Mouse (Mus musculus): Measurements from ENCODE around the gene Dmbx1. TPM values are rescaled to one million over a fixed set of nuclear protein-coding genes. Genes with fewer than 3 reads are reported as not detected.

Gene Dmbx1
- polyA plus RNA-seq, 2 experiments = not detected

DNA sequence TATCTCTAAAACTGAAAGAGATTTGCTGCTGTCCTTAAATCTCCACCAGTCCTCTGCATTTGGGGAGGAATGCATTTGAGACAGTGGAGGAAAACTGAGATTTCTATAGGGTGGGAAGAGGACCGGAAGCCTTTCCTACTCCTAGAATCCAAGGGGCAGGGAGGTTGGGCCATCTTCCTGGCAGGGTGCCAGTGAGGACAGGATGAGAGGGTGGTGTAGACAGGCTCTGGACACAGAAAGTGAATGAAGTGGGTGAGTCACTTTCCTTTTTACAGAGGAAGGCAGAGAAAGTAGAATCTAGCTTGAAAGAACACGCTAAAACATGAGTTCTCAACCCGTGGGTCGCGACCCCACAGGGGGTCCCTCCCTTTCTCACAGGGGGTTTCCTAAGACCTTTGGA, 24.7 kb upstream of the Dmbx1 start:
- Histone ChIP-seq H3K9ac (replicated peaks) (no peak overlapping the region), H3K36me3 (replicated peaks; ENCODE audit: control insufficient read depth, insufficient read depth, low read depth) (no peaks in the 10 kb centered on the region), H3K4me3 (ENCODE audit: insufficient read depth in 1 of 2, low read depth in 2 of 2, low read length in 2 of 2) (no peak overlapping the region), H3K4me1 (replicated peaks; ENCODE audit: control insufficient read depth in 2 of 2, insufficient read depth in 2 of 2, low read length in 1 of 2) (no peaks in the 10 kb centered on the region), H3K4me2 (ENCODE audit: low read depth) (no peak overlapping the region), H3K9me3 (ENCODE audit: control insufficient read depth, low read length) (no peaks in the 10 kb centered on the region), H3K27ac (no peak overlapping the region), H3K27me3 (ENCODE audit: control insufficient read depth, insufficient read depth, low read length) (peaks cover 58% of the 10 kb centered on the region)
- DNase-seq (ENCODE audit: low read depth in 3 of 3, low spot score in 3 of 3) = no peak
- no peak for ATAC-seq (ENCODE audit: insufficient read depth)
- WGBS (ENCODE audit: insufficient replicate concordance) = 10% methylated on average over 5 of the region's 5 CpGs
- TF ChIP-seq EP300 (IDR thresholded peaks at IDR 0.05; ENCODE audit: low read depth) (no peak), CTCF (IDR thresholded peaks at IDR 0.05; ENCODE audit: low read depth) (no peak)

- Histone ChIP-seq H3K4me2 (ENCODE audit: low read depth) (no peak overlapping the region), H3K4me1 (replicated peaks; ENCODE audit: control insufficient read depth in 2 of 2, insufficient read depth in 2 of 2, low read length in 1 of 2) (no peaks in the 10 kb centered on the region), H3K9me3 (ENCODE audit: control insufficient read depth, low read length) (no peaks in the 10 kb centered on the region), H3K27ac (no peak overlapping the region), H3K27me3 (ENCODE audit: control insufficient read depth, insufficient read depth, low read length) (peaks cover 58% of the 10 kb centered on the region), H3K9ac (replicated peaks) (no peak overlapping the region), H3K36me3 (replicated peaks; ENCODE audit: control insufficient read depth, insufficient read depth, low read depth) (no peaks in the 10 kb centered on the region), H3K4me3 (ENCODE audit: insufficient read depth in 1 of 2, low read depth in 2 of 2, low read length in 2 of 2) (no peak overlapping the region)
- ATAC-seq (ENCODE audit: insufficient read depth) (no peak), DNase-seq (ENCODE audit: low read depth in 3 of 3, low spot score in 3 of 3) (no peak)
- 16% methylated on average over 6 of the region's 6 CpGs for WGBS (ENCODE audit: insufficient replicate concordance)
- TF ChIP-seq CTCF (IDR thresholded peaks at IDR 0.05; ENCODE audit: low read depth) (no peak), EP300 (IDR thresholded peaks at IDR 0.05; ENCODE audit: low read depth) (no peak)
These were observed 24.0 kb upstream of the Dmbx1 start for GRCm38 (mm10) chr4:115963751-115964150.

- no peaks in the 10 kb centered on the region for H3K36me3 ChIP-seq (replicated peaks; ENCODE audit: control insufficient read depth, insufficient read depth, low read depth)
- no peaks in the 10 kb centered on the region for H3K9me3 ChIP-seq (ENCODE audit: control insufficient read depth, low read length)
- TF ChIP-seq EP300 (IDR thresholded peaks at IDR 0.05; ENCODE audit: low read depth) (no peak), CTCF (IDR thresholded peaks at IDR 0.05; ENCODE audit: low read depth) (no peak)
- under 1% methylated on average over 79 of the region's 79 CpGs for WGBS (ENCODE audit: insufficient replicate concordance)
- H3K27ac ChIP-seq = no peak overlapping the region
- H3K4me3 ChIP-seq (ENCODE audit: insufficient read depth in 1 of 2, low read depth in 2 of 2, low read length in 2 of 2) = peak overlapping the region; percentile 31 to 51; a peak in 3 of 4 replicates
- H3K4me2 ChIP-seq (ENCODE audit: low read depth) = peak overlapping the region; percentile 58
- ATAC-seq (ENCODE audit: insufficient read depth) (no peak), DNase-seq (ENCODE audit: low read depth in 3 of 3, low spot score in 3 of 3) (no peak)
- H3K27me3 ChIP-seq (ENCODE audit: control insufficient read depth, insufficient read depth, low read length) = peaks cover 57% of the 10 kb centered on the region
- H3K4me1 ChIP-seq (replicated peaks; ENCODE audit: control insufficient read depth in 2 of 2, insufficient read depth in 2 of 2, low read length in 1 of 2) = no peaks in the 10 kb centered on the region
- H3K9ac ChIP-seq (replicated peaks) = no peak overlapping the region
These were observed 23.1 kb upstream of the Dmbx1 start for GRCm38 (mm10) chr4:115962671-115963412.

GRCm38 (mm10) chr4:115961991-115962390, 22.3 kb upstream of the Dmbx1 start:
- TF ChIP-seq CTCF (IDR thresholded peaks at IDR 0.05; ENCODE audit: low read depth) (no peak), EP300 (IDR thresholded peaks at IDR 0.05; ENCODE audit: low read depth) (no peak)
- WGBS (ENCODE audit: insufficient replicate concordance) = 11% methylated on average over 7 of the region's 7 CpGs
- H3K4me1 ChIP-seq (replicated peaks; ENCODE audit: control insufficient read depth in 2 of 2, insufficient read depth in 2 of 2, low read length in 1 of 2) = no peaks in the 10 kb centered on the region
- no peaks in the 10 kb centered on the region for H3K9me3 ChIP-seq (ENCODE audit: control insufficient read depth, low read length)
- no peak overlapping the region for H3K27ac ChIP-seq
- ATAC-seq (ENCODE audit: insufficient read depth) = no peak
- no peaks in the 10 kb centered on the region for H3K36me3 ChIP-seq (replicated peaks; ENCODE audit: control insufficient read depth, insufficient read depth, low read depth)
- H3K4me2 ChIP-seq (ENCODE audit: low read depth) = no peak overlapping the region
- H3K27me3 ChIP-seq (ENCODE audit: control insufficient read depth, insufficient read depth, low read length) = peaks cover 52% of the 10 kb centered on the region
- no peak for DNase-seq (ENCODE audit: low read depth in 3 of 3, low spot score in 3 of 3)
- no peak overlapping the region for H3K9ac ChIP-seq (replicated peaks)
- no peak overlapping the region for H3K4me3 ChIP-seq (ENCODE audit: insufficient read depth in 1 of 2, low read depth in 2 of 2, low read length in 2 of 2)

- no peaks in the 10 kb centered on the region for H3K9me3 ChIP-seq (ENCODE audit: control insufficient read depth, low read length)
- no peak for ATAC-seq (ENCODE audit: insufficient read depth)
- no peak for TF ChIP-seq EP300 (IDR thresholded peaks at IDR 0.05; ENCODE audit: low read depth)
- no peak for TF ChIP-seq CTCF (IDR thresholded peaks at IDR 0.05; ENCODE audit: low read depth)
- peaks cover 56% of the 10 kb centered on the region for H3K27me3 ChIP-seq (ENCODE audit: control insufficient read depth, insufficient read depth, low read length)
- H3K36me3 ChIP-seq (replicated peaks; ENCODE audit: control insufficient read depth, insufficient read depth, low read depth) = no peaks in the 10 kb centered on the region
- no peak overlapping the region for H3K9ac ChIP-seq (replicated peaks)
- H3K4me1 ChIP-seq (replicated peaks; ENCODE audit: control insufficient read depth in 2 of 2, insufficient read depth in 2 of 2, low read length in 1 of 2) = no peaks in the 10 kb centered on the region
- no peak overlapping the region for H3K27ac ChIP-seq
- H3K4me2 ChIP-seq (ENCODE audit: low read depth) = no peak overlapping the region
- H3K4me3 ChIP-seq (ENCODE audit: insufficient read depth in 1 of 2, low read depth in 2 of 2, low read length in 2 of 2) = no peak overlapping the region
- no peak for DNase-seq (ENCODE audit: low read depth in 3 of 3, low spot score in 3 of 3)
These were observed 19.8 kb upstream of the Dmbx1 start for GRCm38 (mm10) chr4:115959546-115959945.

All from liver, embryonic 14.5 days (tissue).